Mouse (Mus musculus): Measurements from ENCODE around the gene Atf6b.

The Atf6b gene

DNA sequence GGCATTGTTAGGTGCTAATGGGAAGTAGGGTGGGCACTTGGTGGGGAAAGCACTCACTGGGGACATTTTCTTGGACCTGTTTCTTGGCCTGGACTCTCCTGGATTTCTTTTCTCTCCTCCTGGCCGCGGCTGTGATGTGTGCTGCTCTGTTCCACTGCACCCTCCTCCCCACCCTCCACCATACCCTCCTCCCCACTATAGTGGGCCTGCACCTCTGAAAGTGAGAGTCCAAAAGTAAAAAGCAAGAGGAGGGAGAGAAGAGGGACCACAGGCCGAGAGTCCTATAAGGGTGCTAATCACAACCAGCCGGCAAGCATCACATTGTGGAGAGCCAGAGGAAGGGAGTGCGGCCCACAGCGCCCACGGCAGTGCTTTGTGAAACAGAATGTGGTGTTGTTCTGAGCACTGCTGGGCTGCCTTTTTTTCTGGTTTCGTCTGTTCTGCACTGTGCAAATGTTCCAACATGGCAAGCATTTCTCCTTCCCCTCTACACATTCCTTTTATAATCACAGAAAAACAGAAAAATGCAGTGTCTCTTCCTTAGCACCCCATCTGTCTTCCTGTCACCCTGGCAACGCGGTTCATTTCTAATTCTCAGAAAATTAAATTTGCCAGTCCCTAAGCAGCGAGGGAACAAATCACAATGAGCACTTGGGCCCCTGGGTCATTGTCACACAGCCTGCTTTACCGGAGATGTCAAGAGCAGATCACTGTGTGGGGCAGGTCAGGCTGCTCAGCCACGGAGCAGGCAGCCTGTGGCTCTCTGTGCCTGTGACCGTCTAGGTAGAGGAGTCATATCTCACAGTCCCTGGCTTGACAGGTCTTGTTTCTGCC lies 52.8 kb downstream of the Atf6b start:
- DNase-seq (ENCODE audit: low read depth, low spot score): no peak

DNA sequence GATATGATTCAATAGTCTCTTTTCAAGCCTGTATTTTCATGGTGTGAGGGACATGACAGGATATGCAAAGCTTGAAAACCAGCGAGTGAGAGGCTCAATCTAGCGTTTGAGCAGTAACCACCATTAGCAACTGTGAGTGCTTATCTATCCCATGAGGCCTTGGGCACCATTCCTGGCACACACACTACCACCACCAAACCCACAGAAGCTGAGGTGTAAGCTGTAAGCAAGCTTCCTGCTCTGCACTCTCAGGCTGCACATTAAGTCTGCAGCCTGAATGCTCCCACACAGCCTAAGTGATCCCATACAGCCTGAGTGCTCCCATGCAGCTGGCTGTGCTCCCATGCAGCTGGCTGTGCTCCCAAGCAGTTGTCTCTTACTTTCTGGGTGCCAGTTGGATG lies 53.7 kb downstream of the Atf6b start:
- DNase-seq (ENCODE audit: low read depth, low spot score): no peak

Measured in A20 (cell line).